In genomic region chr4:8398969-8399368, GRCm38 (mm10) we compare ENCODE assay signal across 12 mouse cellular contexts.
DNase-seq lines count a peak whose midpoint lies in the region; ATAC-seq and TF ChIP-seq lines count a peak whose summit lies in the region.
"Had no signal": no experiment of that assay in that cellular context is flagged by ENCODE, and none has a peak within 500 bp of the region (broad histone marks: within the 10 kb centered on the region; RNA-seq: fewer than 3 reads in every experiment).

No protein-coding gene starts in this region.

- TF ChIP-seq CTCF in stomach, postnatal 0 days (IDR thresholded peaks at IDR 0.05; ENCODE audit: low read depth), result no peak
- no peak for TF ChIP-seq CTCF in hindbrain, postnatal 0 days (IDR thresholded peaks at IDR 0.05; ENCODE audit: low read depth)

- peak; percentile 78 for ATAC-seq in hindbrain, embryonic 11.5 days (ENCODE audit: low FRiP score)
- peak; percentile 49; the same call in 1 of the 2 replicates for ATAC-seq in stomach, embryonic 14.5 days (ENCODE audit: insufficient number of reproducible peaks, insufficient read depth, low FRiP score, low read depth)
- ATAC-seq in stomach, postnatal 0 days (ENCODE audit: low FRiP score, low TSS enrichment), result no peak
- ATAC-seq in hindbrain, postnatal 0 days, result peak; percentile 96
- ATAC-seq: liver, embryonic 12.5 days had no signal

- no peaks in the 10 kb centered on the region for H3K9me3 ChIP-seq in hindbrain, embryonic 11.5 days (ENCODE audit: control insufficient read depth, low read length)
- H3K9me3 ChIP-seq in hindbrain, embryonic 10.5 days, result peaks cover 3% of the 10 kb centered on the region; the same call in 1 of the 2 replicates
- no peaks in the 10 kb centered on the region for H3K9me3 ChIP-seq in stomach, embryonic 14.5 days (ENCODE audit: control insufficient read depth, low read depth, low read length)
- no peaks in the 10 kb centered on the region for H3K9me3 ChIP-seq in stomach, postnatal 0 days (ENCODE audit: control insufficient read depth, low read length)
- no peaks in the 10 kb centered on the region for H3K9me3 ChIP-seq in hindbrain, postnatal 0 days (ENCODE audit: low read length)
- no peaks in the 10 kb centered on the region for H3K9me3 ChIP-seq in heart, embryonic 10.5 days
- H3K9me3 ChIP-seq: liver, embryonic 12.5 days had no signal

- H3K9ac ChIP-seq in hindbrain, embryonic 11.5 days (ENCODE audit: low read depth, low read length), result no peak overlapping the region
- no peak overlapping the region for H3K9ac ChIP-seq in stomach, embryonic 14.5 days (replicated peaks; ENCODE audit: low read depth, low read length)
- no peak overlapping the region for H3K9ac ChIP-seq in stomach, postnatal 0 days (ENCODE audit: low read length)
- H3K9ac ChIP-seq in hindbrain, postnatal 0 days (replicated peaks; ENCODE audit: low read length), result no peak overlapping the region
- H3K9ac ChIP-seq: liver, embryonic 12.5 days had no signal

- H3K27me3 ChIP-seq in hindbrain, embryonic 11.5 days (ENCODE audit: control insufficient read depth, insufficient read depth, low read length), result no peaks in the 10 kb centered on the region
- no peaks in the 10 kb centered on the region for H3K27me3 ChIP-seq in hindbrain, embryonic 10.5 days (ENCODE audit: insufficient read depth, poor library complexity, severe bottlenecking)
- no peaks in the 10 kb centered on the region for H3K27me3 ChIP-seq in stomach, embryonic 14.5 days (ENCODE audit: control insufficient read depth, insufficient read depth, low read length)
- H3K27me3 ChIP-seq in stomach, postnatal 0 days (ENCODE audit: control insufficient read depth, insufficient read depth, low read length), result no peaks in the 10 kb centered on the region
- H3K27me3 ChIP-seq in hindbrain, postnatal 0 days (ENCODE audit: insufficient read depth, low read length), result no peaks in the 10 kb centered on the region
- no peaks in the 10 kb centered on the region for H3K27me3 ChIP-seq in heart, embryonic 10.5 days (ENCODE audit: insufficient read depth, poor library complexity, severe bottlenecking)
- H3K27me3 ChIP-seq: CH12.LX; liver, embryonic 12.5 days had no signal

- DNase-seq in hindbrain, embryonic 11.5 days (ENCODE audit: low spot score), result no peak
- DNase-seq in hindbrain, embryonic 10.5 days (ENCODE audit: low spot score), result no peak
- DNase-seq in stomach, postnatal 0 days (ENCODE audit: low spot score), result no peak
- DNase-seq in hindbrain, postnatal 0 days (ENCODE audit: low spot score), result peak; percentile 75
- DNase-seq in adipocyte (ENCODE audit: low spot score), result no peak
- DNase-seq in ovary, postnatal 36 days (ENCODE audit: low spot score), result no peak
- no peak for DNase-seq in heart, embryonic 10.5 days (ENCODE audit: low spot score)
- DNase-seq: heart, postnatal 14 days; right cerebral cortex, postnatal 4 days had no signal

- no peak overlapping the region for H3K4me3 ChIP-seq in hindbrain, embryonic 11.5 days (ENCODE audit: low read depth, low read length)
- no peak overlapping the region for H3K4me3 ChIP-seq in hindbrain, embryonic 10.5 days
- H3K4me3 ChIP-seq in stomach, embryonic 14.5 days (ENCODE audit: low read depth, low read length), result no peak overlapping the region
- H3K4me3 ChIP-seq in stomach, postnatal 0 days (ENCODE audit: low read depth, low read length), result no peak overlapping the region
- H3K4me3 ChIP-seq in hindbrain, postnatal 0 days (ENCODE audit: low read length), result no peak overlapping the region
- H3K4me3 ChIP-seq in heart, embryonic 10.5 days, result no peak overlapping the region
- H3K4me3 ChIP-seq: liver, embryonic 12.5 days had no signal

- H3K27ac ChIP-seq in hindbrain, embryonic 11.5 days (ENCODE audit: low read depth, low read length), result no peak overlapping the region
- no peak overlapping the region for H3K27ac ChIP-seq in hindbrain, embryonic 10.5 days
- H3K27ac ChIP-seq in stomach, embryonic 14.5 days (ENCODE audit: low read length), result no peak overlapping the region
- H3K27ac ChIP-seq in stomach, postnatal 0 days (replicated peaks), result no peak overlapping the region
- H3K27ac ChIP-seq in hindbrain, postnatal 0 days, result no peak overlapping the region; the same call in 1 of the 2 replicates
- H3K27ac ChIP-seq in heart, embryonic 10.5 days, result no peak overlapping the region
- H3K27ac ChIP-seq: liver, embryonic 12.5 days had no signal

- no peaks in the 10 kb centered on the region for H3K36me3 ChIP-seq in hindbrain, embryonic 11.5 days (ENCODE audit: control insufficient read depth, insufficient read depth, low read length)
- H3K36me3 ChIP-seq in hindbrain, embryonic 10.5 days, result no peaks in the 10 kb centered on the region
- no peaks in the 10 kb centered on the region for H3K36me3 ChIP-seq in stomach, embryonic 14.5 days (ENCODE audit: control insufficient read depth, insufficient read depth, low read length)
- H3K36me3 ChIP-seq in stomach, postnatal 0 days (ENCODE audit: control insufficient read depth, insufficient read depth, low read length), result no peaks in the 10 kb centered on the region
- no peaks in the 10 kb centered on the region for H3K36me3 ChIP-seq in hindbrain, postnatal 0 days (ENCODE audit: insufficient read depth, low read length)
- no peaks in the 10 kb centered on the region for H3K36me3 ChIP-seq in heart, embryonic 10.5 days
- H3K36me3 ChIP-seq: liver, embryonic 12.5 days had no signal

- WGBS in hindbrain, embryonic 11.5 days, result 66% methylated on average over 4 of the region's 4 CpGs
- 76% methylated on average over 4 of the region's 4 CpGs for WGBS in hindbrain, embryonic 10.5 days
- 40% methylated on average over 4 of the region's 4 CpGs for WGBS in stomach, embryonic 14.5 days
- 45% methylated on average over 4 of the region's 4 CpGs for WGBS in stomach, postnatal 0 days
- WGBS in hindbrain, postnatal 0 days, result 27% methylated on average over 4 of the region's 4 CpGs
- WGBS in heart, embryonic 10.5 days, result 78% methylated on average over 4 of the region's 4 CpGs

- H3K4me1 ChIP-seq in hindbrain, embryonic 11.5 days (replicated peaks; ENCODE audit: control insufficient read depth, insufficient read depth, low read length), result no peaks in the 10 kb centered on the region
- no peaks in the 10 kb centered on the region for H3K4me1 ChIP-seq in hindbrain, embryonic 10.5 days (replicated peaks)
- no peaks in the 10 kb centered on the region for H3K4me1 ChIP-seq in stomach, embryonic 14.5 days (ENCODE audit: control insufficient read depth, insufficient read depth, low read length)
- H3K4me1 ChIP-seq in stomach, postnatal 0 days (replicated peaks; ENCODE audit: control insufficient read depth, insufficient read depth), result no peaks in the 10 kb centered on the region
- H3K4me1 ChIP-seq in hindbrain, postnatal 0 days (ENCODE audit: insufficient read depth, low read length), result no peaks in the 10 kb centered on the region
- no peaks in the 10 kb centered on the region for H3K4me1 ChIP-seq in heart, embryonic 10.5 days
- H3K4me1 ChIP-seq: liver, embryonic 12.5 days had no signal

- TF ChIP-seq EP300 in stomach, postnatal 0 days (optimal IDR thresholded peaks at IDR 0.05), result no peak

- no peak overlapping the region for H3K4me2 ChIP-seq in hindbrain, embryonic 11.5 days (replicated peaks; ENCODE audit: low read depth, low read length)
- H3K4me2 ChIP-seq in stomach, embryonic 14.5 days (replicated peaks; ENCODE audit: low read depth, low read length), result no peak overlapping the region
- H3K4me2 ChIP-seq in stomach, postnatal 0 days (replicated peaks; ENCODE audit: low read depth), result no peak overlapping the region
- H3K4me2 ChIP-seq in hindbrain, postnatal 0 days (ENCODE audit: low read depth, low read length), result no peak overlapping the region
- H3K4me2 ChIP-seq: liver, embryonic 12.5 days had no signal
